Mouse (Mus musculus) limb, embryonic 13.5 days (tissue): Measurements from ENCODE around the gene Tacc3. TPM values are rescaled to one million over a fixed set of nuclear protein-coding genes. Genes with fewer than 3 reads are reported as not detected.

Experiments
- polyA plus RNA-seq: library from polyadenylated mRNA; unstranded; fragments of >200 nt; fragmentation: Nextera tagmentation; extraction: Ambion mirVana; gene quantifications from 2 replicates; pipeline ENCODE4 v1.2.1, GENCODE M21; 2015

The Tacc3 gene
- polyA plus RNA-seq, 1 experiment from 2014 or later, result 197 TPM

Other genes starting within 250 kb of the Tacc3 start
- not detected in 2 replicates for gene Nkx1-1, start 224.2 kb upstream of the Tacc3 start, polyA plus RNA-seq
- 69.6 and 80.0 TPM in 2 replicates for gene Fam53a, start 28.5 kb upstream of the Tacc3 start, polyA plus RNA-seq
- 0.56 and 0.66 TPM in 2 replicates for gene Gm9903, start 28.2 kb upstream of the Tacc3 start, polyA plus RNA-seq
- gene Slbp, start 5.6 kb upstream of the Tacc3 start, polyA plus RNA-seq, result 252 and 254 TPM in 2 replicates
- gene Tmem129, start 288 bp downstream of the Tacc3 start, polyA plus RNA-seq, result 45.2 and 46.0 TPM in 2 replicates
- 39.1 and 40.7 TPM in 2 replicates for gene Fgfr3, start 63.5 kb downstream of the Tacc3 start, polyA plus RNA-seq
- gene Letm1, start 124.7 kb downstream of the Tacc3 start, polyA plus RNA-seq, result 43.6 and 48.2 TPM in 2 replicates
- gene Nsd2, start 162.6 kb downstream of the Tacc3 start, polyA plus RNA-seq, result 46.4 and 47.8 TPM in 2 replicates